Mouse (Mus musculus): ENCODE measurements around the gene Dnttip1.

The Dnttip1 gene

GRCm38 (mm10) chr2:164806614-164807013, 60.8 kb downstream of the Dnttip1 start:
- DNase-seq: no peak

- no peak for DNase-seq
These were observed 67.8 kb downstream of the Dnttip1 start for GRCm38 (mm10) chr2:164813557-164813956.

- no peak for DNase-seq
These were observed 69.6 kb downstream of the Dnttip1 start for GRCm38 (mm10) chr2:164815348-164815747.

GRCm38 (mm10) chr2:164815821-164816220, 70.0 kb downstream of the Dnttip1 start:
- DNase-seq: no peak

- no peak for DNase-seq
These were observed 71.4 kb downstream of the Dnttip1 start for GRCm38 (mm10) chr2:164817206-164817605.

DNA sequence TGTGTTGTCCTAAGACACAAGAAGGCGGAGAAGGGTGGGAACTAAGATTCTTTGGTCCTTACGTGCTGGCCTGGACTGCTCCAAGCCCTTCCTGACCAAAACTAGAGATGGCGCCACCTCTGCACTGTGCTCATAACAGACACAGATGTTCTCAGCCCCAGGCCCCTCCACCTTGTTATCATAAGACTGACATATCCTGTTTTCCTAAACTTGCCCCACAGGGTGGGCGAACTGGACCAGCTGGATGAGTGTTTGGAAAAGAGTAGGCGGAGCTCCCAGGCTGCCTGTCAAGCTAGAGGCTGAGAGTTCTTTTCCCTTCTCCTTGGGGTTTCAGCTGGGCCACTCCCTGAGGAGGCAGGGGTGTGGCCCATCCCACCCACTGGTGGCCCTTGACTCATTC, 71.9 kb downstream of the Dnttip1 start:
- no peak for DNase-seq

Data from cerebellum, adult 11 months (tissue).